Mouse (Mus musculus) neural tube, embryonic 15.5 days (tissue): ENCODE measurements at regions not wholly inside any gene's neighbourhood (a gene's known extent, or its start where the extent isn't known, plus 50 kb on each side); places are given as distances from the start of the nearest gene placed in this dataset.
A peak's percentile ranks its signal among the peaks of the same experiment; 100 is the strongest.

Experiments
- ATAC-seq: fragments of 200-750 bp; cut with Nextera tagmentation; 2 replicates; pipeline ENCODE4 v1.8.0; 2017; ENCODE audit warnings: mild to moderate bottlenecking, moderate TSS enrichment, moderate library complexity; ENCODE audit not compliant: low FRiP score
- H3K27ac ChIP-seq: fragments of 300-500 bp; sonication (generic); replicated peaks from 2 replicates; pipeline ENCODE4 v1.5.1; 2015; ENCODE audit warnings: mild to moderate bottlenecking, inconsistent platforms
- H3K27me3 ChIP-seq: fragments of 300-500 bp; sonication (generic); replicated peaks from 2 replicates; pipeline ENCODE4 v1.6.1; 2015; ENCODE audit warnings: inconsistent platforms
- H3K36me3 ChIP-seq: fragments of 300-500 bp; sonication (generic); 2 replicates; pipeline ENCODE4 v1.6.1; 2015; ENCODE audit warnings: inconsistent platforms
- H3K4me1 ChIP-seq: fragments of 300-500 bp; sonication (generic); 2 replicates; pipeline ENCODE4 v1.6.1; 2015; ENCODE audit warnings: inconsistent platforms
- H3K4me2 ChIP-seq: fragments of 300-500 bp; sonication (generic); 2 replicates; pipeline ENCODE4 v1.6.1; 2015; ENCODE audit warnings: inconsistent platforms, mild to moderate bottlenecking, moderate library complexity
- H3K4me3 ChIP-seq: fragments of 300-500 bp; sonication (generic); replicated peaks from 2 replicates; pipeline ENCODE4 v1.5.1; 2015; ENCODE audit warnings: mild to moderate bottlenecking, inconsistent platforms
- H3K9ac ChIP-seq: fragments of 300-500 bp; sonication (generic); replicated peaks from 2 replicates; pipeline ENCODE4 v1.6.1; 2015; ENCODE audit warnings: mild to moderate bottlenecking, inconsistent platforms
- H3K9me3 ChIP-seq: fragments of 300-500 bp; sonication (generic); replicated peaks from 2 replicates; pipeline ENCODE4 v1.6.1; 2016; ENCODE audit warnings: inconsistent platforms
- WGBS: fragments of 180-500 bp; shearing (Covaris S2); methylation state at CpG from one replicate; pipeline ENCODE4 v1.1.7; 2015; ENCODE audit warnings: mixed read lengths; 5-methylcytosine and 5-hydroxymethylcytosine counted together

DNA sequence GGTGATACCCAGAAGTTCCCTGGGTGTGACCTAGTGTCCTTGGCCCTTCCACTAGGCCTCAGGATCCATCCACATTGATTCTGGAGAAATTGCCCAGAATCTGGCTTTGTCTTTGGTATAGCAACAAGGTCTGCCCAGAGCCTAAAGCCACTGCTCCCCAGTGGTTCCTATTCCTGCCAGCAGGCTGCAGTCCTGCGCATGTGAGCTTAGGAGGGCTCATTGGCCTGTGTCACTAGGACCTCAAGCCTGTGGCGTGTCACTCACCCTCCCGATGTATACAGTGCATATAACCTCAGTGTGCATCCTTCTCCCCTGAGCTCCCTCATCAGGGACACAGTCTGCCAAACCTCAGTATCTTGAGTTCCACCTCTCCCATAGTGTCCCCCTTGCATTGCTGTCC lies 261.9 kb downstream of the Cdh26 start:
- Histone ChIP-seq H3K4me3 (no peak overlapping the region), H3K27ac (no peak overlapping the region), H3K27me3 (peaks cover 7% of the 10 kb centered on the region; the same call in 1 of the 2 replicates), H3K9me3 (no peaks in the 10 kb centered on the region), H3K9ac (no peak overlapping the region), H3K4me2 (no peak overlapping the region), H3K36me3 (no peaks in the 10 kb centered on the region), H3K4me1 (0 out of 2 replicates have a peak, but pooled peaks cover 3% of the 10 kb centered on the region)
- no peak for ATAC-seq
- WGBS, result 83% methylated on average over 3 of the region's 3 CpGs

DNA sequence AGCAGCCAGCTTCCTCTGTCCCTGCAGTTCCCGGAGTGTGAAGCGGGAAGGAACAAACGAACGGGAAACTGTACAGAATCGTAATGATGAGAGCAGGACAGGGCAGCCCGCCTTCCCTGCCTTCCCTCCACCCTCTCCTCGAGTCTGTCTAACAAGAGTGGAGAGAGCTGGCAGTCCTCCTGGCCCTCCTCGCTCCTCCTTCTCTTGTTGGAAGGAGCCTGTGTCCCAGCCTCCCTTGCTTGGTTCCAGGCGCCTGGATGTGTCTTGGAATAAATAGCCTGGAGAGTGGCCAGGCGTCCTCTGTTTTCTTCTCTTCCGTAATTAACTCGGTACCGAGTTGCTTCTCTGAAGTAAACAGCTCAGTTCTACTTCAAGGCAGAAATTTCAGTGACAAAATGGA lies 268.3 kb downstream of the Cdh26 start:
- Histone ChIP-seq H3K36me3 (no peaks in the 10 kb centered on the region), H3K4me3 (no peak overlapping the region), H3K27me3 (peaks cover 5% of the 10 kb centered on the region; the same call in 1 of the 2 replicates), H3K4me2 (no peak overlapping the region), H3K9me3 (no peaks in the 10 kb centered on the region), H3K9ac (no peak overlapping the region), H3K27ac (no peak overlapping the region; the same call in 1 of the 2 replicates), H3K4me1 (0 out of 2 replicates have a peak, but pooled peaks cover 3% of the 10 kb centered on the region)
- ATAC-seq, result peak; percentile 75; the same call in 1 of the 2 replicates
- 67% methylated on average over 13 of the region's 13 CpGs for WGBS

DNA sequence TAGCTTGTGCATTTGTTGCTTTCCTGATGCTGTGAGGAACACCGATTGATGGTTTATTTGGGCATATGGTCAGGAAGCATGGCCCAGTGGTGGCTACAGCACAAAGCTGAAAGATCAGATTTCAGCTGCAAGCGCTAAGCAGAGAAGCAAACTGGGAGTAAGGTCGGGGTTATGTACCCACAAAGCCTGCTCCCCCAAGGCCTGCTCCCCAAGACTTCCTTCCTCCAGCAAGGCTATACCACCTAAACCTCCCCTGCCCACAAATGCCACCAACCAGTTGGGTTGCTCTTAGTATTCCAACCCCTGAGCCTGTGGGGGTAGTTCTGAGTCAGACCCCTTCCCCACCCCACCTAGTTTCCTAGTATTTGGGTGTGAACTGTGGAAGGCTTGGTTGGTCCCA lies 270.5 kb downstream of the Cdh26 start:
- WGBS, result 86% methylated on average over 3 of the region's 3 CpGs
- Histone ChIP-seq H3K36me3 (no peaks in the 10 kb centered on the region), H3K4me3 (no peak overlapping the region), H3K27ac (no peak overlapping the region), H3K4me2 (no peak overlapping the region), H3K4me1 (0 out of 2 replicates have a peak, but pooled peaks cover 3% of the 10 kb centered on the region), H3K27me3 (peaks cover 5% of the 10 kb centered on the region; the same call in 1 of the 2 replicates), H3K9ac (no peak overlapping the region), H3K9me3 (no peaks in the 10 kb centered on the region)
- ATAC-seq, result no peak

DNA sequence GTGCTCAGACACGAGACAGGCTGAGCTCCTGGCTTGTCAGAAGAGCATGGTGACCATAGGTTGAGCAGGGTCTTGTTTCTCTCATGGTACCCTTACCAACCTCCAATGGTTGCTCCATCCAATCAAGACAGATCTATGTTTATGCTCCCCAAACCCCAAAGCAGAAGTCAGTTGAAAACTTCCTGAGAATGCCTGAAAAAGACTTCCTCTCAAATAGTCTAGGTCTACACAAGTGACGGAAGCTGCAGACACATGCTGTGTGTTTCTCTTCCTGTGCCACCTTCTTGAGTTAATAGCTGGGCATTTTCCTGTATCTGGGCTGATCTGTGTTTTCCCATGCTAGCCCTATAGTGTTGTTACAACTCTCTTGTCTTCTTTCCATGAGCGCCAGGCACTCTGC lies 274.2 kb downstream of the Cdh26 start:
- Histone ChIP-seq H3K9ac (no peak overlapping the region), H3K27ac (no peak overlapping the region), H3K9me3 (no peaks in the 10 kb centered on the region), H3K4me3 (no peak overlapping the region), H3K36me3 (no peaks in the 10 kb centered on the region), H3K4me2 (no peak overlapping the region), H3K4me1 (no peaks in the 10 kb centered on the region), H3K27me3 (no peaks in the 10 kb centered on the region)
- no peak for ATAC-seq
- WGBS, result 86% methylated on average over 3 of the region's 3 CpGs

DNA sequence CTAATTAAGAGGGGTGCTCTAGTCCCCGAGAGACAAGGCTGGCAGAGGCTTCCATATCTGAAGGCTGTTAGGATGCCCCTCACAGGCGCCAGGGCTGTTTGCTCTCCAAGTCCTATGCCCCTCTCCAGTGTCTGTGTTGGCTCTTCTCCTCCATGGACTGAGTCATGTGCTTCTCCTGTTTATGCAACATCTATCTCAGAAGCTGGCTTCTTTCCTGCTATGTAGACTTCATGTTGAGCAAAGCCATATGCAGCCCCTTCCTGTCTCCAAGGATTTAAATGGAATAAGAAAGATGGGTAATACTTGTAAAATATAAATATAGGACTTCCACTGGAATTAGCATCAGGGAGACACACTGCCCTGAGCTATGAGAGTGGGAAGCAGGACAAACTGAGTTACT lies 278.3 kb downstream of the Cdh26 start:
- 77% methylated on average over 2 of the region's 2 CpGs for WGBS
- H3K4me3 ChIP-seq, result no peak overlapping the region

DNA sequence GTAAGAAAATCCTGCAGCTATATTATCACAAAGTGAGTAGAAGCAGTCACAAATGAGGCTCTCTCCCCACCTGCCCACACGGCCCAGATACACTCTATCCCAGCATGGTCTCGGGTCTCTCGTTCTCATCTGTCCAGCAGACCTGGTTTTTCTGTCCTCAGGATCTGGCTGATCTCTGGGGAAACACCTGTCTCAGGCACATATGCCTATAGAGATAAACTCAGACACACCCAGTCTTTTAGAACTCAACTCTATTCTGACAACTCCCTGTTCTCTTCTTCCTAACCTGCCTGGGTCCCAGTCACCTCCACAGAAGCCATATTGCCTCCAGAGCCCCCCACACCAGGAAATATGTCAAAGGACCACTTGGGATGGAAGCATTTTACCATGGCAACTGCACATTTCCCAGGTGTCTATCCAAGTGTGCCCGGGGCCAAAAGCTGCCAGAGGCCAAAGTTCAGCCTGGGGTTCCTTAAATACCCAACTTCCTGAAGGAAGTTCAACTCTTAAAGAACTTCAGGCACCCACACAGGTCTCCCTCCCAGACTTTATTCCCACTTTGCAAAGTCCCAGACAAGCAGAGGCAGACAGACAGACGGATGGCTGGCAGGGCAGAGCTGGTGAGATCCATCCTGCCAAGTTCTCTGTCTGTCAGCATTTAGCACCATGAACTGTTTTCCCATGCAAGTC lies 279.0 kb downstream of the Cdh26 start:
- Histone ChIP-seq H3K4me2 (no peak overlapping the region), H3K27ac (no peak overlapping the region)
- WGBS, result 80% methylated on average over 5 of the region's 5 CpGs

More for the DNA sequence above, 278.3 kb downstream of the Cdh26 start:
- Histone ChIP-seq H3K4me2 (no peak overlapping the region), H3K9me3 (no peaks in the 10 kb centered on the region), H3K4me1 (no peaks in the 10 kb centered on the region), H3K9ac (no peak overlapping the region), H3K27me3 (no peaks in the 10 kb centered on the region), H3K27ac (no peak overlapping the region), H3K36me3 (no peaks in the 10 kb centered on the region)
- no peak for ATAC-seq

DNA sequence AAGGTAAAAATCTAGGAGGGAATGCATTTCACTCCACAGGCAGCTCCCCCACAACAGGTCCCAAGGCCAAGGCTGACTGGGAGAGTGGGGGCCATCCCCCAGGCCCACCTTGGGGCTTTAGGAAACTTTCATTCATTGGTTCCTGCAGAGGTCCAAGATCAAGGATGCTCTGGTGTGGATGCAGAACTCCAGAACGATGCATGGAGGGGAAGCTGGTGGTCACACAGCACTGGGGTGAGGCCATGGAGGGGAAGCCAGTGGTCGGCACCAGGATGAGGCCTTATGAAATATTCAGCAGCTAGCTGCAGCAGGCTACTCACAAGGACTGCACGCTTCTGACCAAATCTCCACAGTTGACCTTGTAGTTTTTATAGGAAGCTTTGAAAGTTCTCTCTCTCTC lies 279.7 kb downstream of the Cdh26 start:
- ATAC-seq, result no peak
- H3K4me2 ChIP-seq, result no peak overlapping the region

More for the DNA sequence above, 279.0 kb downstream of the Cdh26 start:
- ATAC-seq, result no peak
- H3K4me1 ChIP-seq, result no peaks in the 10 kb centered on the region
- H3K4me3 ChIP-seq, result no peak overlapping the region
- H3K9me3 ChIP-seq, result no peaks in the 10 kb centered on the region
- no peaks in the 10 kb centered on the region for H3K27me3 ChIP-seq
- no peak overlapping the region for H3K9ac ChIP-seq
- H3K36me3 ChIP-seq, result no peaks in the 10 kb centered on the region

DNA sequence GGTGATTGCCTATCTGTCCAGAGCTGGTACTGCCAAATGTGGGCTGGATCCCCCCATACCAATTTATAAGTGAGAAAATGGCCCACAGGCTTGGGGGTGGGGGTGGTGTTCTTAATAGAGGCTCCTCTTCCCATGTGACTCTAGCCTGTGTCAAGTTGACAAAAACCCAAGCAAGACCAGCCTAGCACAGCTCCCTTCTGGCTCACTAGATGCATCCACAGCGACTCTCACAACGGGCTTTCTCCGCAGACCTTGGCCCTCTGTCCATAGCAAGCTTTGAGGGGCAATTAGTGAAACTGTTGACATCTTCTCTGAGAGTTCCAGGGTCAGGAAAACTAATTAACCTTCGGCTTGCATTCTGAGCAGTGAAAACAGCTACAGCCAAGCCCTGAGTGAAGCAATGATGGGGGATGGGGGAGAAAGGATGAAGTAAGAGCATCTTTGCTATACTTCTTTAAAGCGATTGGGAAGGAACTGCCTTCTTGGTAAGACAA lies 281.3 kb downstream of the Cdh26 start:
- Histone ChIP-seq H3K4me2 (no peak overlapping the region), H3K4me3 (no peak overlapping the region), H3K9me3 (no peaks in the 10 kb centered on the region), H3K27me3 (no peaks in the 10 kb centered on the region), H3K9ac (no peak overlapping the region), H3K4me1 (no peaks in the 10 kb centered on the region), H3K36me3 (no peaks in the 10 kb centered on the region), H3K27ac (no peak overlapping the region)
- 75% methylated on average over 5 of the region's 5 CpGs for WGBS
- ATAC-seq, result no peak

More for the DNA sequence above, 279.7 kb downstream of the Cdh26 start:
- no peaks in the 10 kb centered on the region for H3K9me3 ChIP-seq
- no peaks in the 10 kb centered on the region for H3K36me3 ChIP-seq
- WGBS, result 83% methylated on average over 3 of the region's 3 CpGs
- no peak overlapping the region for H3K9ac ChIP-seq
- H3K27me3 ChIP-seq, result no peaks in the 10 kb centered on the region
- H3K27ac ChIP-seq, result no peak overlapping the region
- H3K4me1 ChIP-seq, result no peaks in the 10 kb centered on the region
- no peak overlapping the region for H3K4me3 ChIP-seq

DNA sequence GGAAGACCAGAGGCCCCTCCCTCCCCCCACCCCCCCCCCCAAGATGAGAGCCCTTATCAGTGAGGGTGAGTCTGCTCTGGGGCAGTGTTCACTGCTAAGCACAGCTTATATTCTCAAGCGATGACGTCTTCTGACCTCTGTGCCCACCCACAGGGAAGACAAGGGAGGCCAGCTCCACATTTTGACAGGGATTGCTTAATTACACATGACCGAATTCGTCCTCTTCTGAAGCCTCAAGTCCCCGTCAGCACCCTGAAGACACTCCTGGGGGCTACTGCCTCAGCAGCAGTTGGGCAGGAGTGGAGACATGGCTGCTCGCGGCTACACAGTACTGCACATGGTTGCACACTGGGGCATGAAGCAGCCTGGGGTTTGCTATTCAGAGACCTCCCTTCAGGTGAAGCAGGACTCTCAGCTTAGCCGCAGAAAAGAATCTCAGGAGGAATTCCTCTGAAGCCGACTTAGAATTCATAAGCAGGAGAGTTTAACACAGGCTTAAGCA lies 282.1 kb downstream of the Cdh26 start:
- no peak for ATAC-seq
- Histone ChIP-seq H3K27me3 (no peaks in the 10 kb centered on the region), H3K9me3 (no peaks in the 10 kb centered on the region), H3K9ac (no peak overlapping the region), H3K4me1 (no peaks in the 10 kb centered on the region), H3K36me3 (no peaks in the 10 kb centered on the region), H3K4me2 (no peak overlapping the region), H3K4me3 (no peak overlapping the region), H3K27ac (no peak overlapping the region)
- 76% methylated on average over 9 of the region's 9 CpGs for WGBS

DNA sequence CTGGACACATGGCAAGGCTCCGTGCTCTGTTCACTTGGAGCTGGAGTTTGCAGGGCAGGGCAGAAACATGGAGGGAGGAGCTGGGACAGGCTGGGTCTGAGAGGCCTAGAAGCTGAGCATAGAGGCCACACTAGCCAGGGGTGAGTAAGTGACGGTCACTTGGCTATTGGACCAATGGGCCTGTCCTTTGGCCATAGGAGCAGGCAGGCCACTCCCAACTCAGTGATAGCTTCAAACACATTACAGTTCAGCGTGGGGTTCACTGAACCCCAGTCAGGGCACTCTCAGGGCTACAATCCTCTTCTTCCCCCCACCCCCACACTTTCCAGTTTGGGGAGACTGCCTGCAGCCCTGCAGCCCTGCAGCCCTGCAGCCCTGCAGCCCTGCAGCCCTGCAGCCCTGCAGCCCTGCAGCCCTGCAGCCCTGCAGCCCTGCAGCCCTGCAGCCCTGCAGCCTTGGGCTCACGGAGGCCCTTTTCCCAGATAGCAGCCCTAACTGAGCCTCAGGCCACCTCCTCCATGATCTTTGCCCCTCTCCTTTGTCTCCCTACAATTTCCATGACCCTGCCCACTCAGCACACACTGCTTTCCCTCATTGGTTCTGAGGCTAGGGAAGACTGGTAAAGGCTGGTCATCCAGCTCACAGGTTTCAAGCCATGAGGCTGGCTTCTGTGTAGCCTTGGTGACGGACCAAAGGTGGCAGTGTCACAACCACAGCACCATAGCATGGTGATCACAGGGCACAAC lies 285.3 kb downstream of the Cdh26 start:
- Histone ChIP-seq H3K27me3 (no peaks in the 10 kb centered on the region), H3K27ac (no peak overlapping the region), H3K36me3 (no peaks in the 10 kb centered on the region), H3K9me3 (no peaks in the 10 kb centered on the region), H3K4me2 (no peak overlapping the region), H3K4me3 (no peak overlapping the region), H3K9ac (no peak overlapping the region), H3K4me1 (no peaks in the 10 kb centered on the region)
- ATAC-seq, result no peak
- WGBS, result 82% methylated on average over 5 of the region's 5 CpGs

DNA sequence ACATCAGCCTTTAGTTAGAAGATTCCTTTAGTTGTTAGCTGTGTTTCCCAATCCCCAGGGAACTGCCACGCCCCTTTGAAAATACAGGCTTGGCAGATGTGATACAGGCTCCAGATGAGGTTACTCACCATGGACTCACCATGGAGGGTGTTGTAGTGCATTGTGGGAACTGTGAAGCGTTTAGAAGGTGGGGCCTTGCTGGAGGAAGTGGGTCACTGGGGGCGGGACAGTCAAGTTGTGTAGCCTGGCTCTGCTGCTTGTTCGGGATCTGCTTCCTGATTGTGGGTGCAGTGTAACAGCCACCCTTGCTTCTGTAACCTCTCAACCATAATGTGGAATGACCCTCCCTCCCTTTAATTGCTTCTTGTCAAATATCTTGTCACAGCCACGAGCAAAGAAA lies 287.7 kb downstream of the Cdh26 start:
- H3K27me3 ChIP-seq, result 0 out of 2 replicates have a peak, but pooled peaks cover 2% of the 10 kb centered on the region
- no peak overlapping the region for H3K4me2 ChIP-seq
- no peak overlapping the region for H3K9ac ChIP-seq
- H3K36me3 ChIP-seq, result no peaks in the 10 kb centered on the region
- 89% methylated on average over 5 of the region's 5 CpGs for WGBS
- H3K4me3 ChIP-seq, result no peak overlapping the region
- no peak overlapping the region for H3K27ac ChIP-seq
- no peak for ATAC-seq
- H3K4me1 ChIP-seq, result no peaks in the 10 kb centered on the region
- H3K9me3 ChIP-seq, result no peaks in the 10 kb centered on the region

DNA sequence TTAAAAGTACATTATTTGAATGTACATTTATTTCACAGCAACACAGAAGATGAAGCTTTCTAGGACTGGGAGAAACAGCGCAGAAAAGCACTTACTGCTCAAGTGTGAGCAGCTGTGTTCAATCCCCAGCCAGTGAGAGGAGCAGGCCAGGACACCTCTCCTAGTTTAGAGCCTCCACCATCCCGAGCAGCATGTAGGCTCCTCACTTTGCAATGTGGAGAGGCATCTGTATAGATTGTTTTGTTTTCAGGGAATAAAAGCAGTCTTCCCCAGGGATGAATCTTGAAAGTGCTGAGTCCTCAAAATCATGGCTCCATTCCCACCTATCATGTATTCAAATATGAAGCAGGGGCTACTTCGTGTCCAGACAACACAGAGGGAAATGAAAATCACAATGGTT lies 293.1 kb downstream of the Cdh26 start:
- no peaks in the 10 kb centered on the region for H3K36me3 ChIP-seq
- H3K4me1 ChIP-seq, result peaks cover 17% of the 10 kb centered on the region
- no peaks in the 10 kb centered on the region for H3K9me3 ChIP-seq
- H3K27me3 ChIP-seq, result 0 out of 2 replicates have a peak, but pooled peaks cover 2% of the 10 kb centered on the region
- no peak overlapping the region for H3K4me3 ChIP-seq
- 61% methylated on average over 3 of the region's 3 CpGs for WGBS
- no peak overlapping the region for H3K9ac ChIP-seq
- no peak overlapping the region for H3K4me2 ChIP-seq
- no peak for ATAC-seq
- no peak overlapping the region for H3K27ac ChIP-seq
